Mouse (Mus musculus) midbrain, embryonic 14.5 days (tissue): Measurements from ENCODE around the gene Gm10134. TPM values are rescaled to one million over a fixed set of nuclear protein-coding genes. Genes with fewer than 3 reads are reported as not detected.
"Not testable (repeated sequence)": the region's sequence is repeated elsewhere in the genome, so short reads cannot be mapped to it uniquely, and the experiment has no call there.

ENCODE experiments used
- ATAC-seq: fragments of 200-750 bp; cut with Nextera tagmentation; 2 replicates; pipeline ENCODE4 v1.8.0; 2017; ENCODE audit warnings: moderate number of reproducible peaks, moderate library complexity; ENCODE audit not compliant: low FRiP score, low TSS enrichment
- DNase-seq: peaks from one replicate; pipeline ENCODE4 v3.0.0-alpha.2; 2015
- H3K27ac ChIP-seq: fragments of 300-500 bp; sonication (generic); replicated peaks from 2 replicates; pipeline ENCODE4 v1.5.1; 2014; ENCODE audit warnings: mild to moderate bottlenecking, low read depth, low read length, moderate library complexity
- H3K27me3 ChIP-seq: fragments of 300-500 bp; sonication (generic); 2 replicates; pipeline ENCODE4 v1.6.1; 2014; ENCODE audit warnings: low read length, control low read depth, mixed read lengths; ENCODE audit not compliant: control insufficient read depth, insufficient read depth
- H3K36me3 ChIP-seq: fragments of 300-500 bp; sonication (generic); 2 replicates; pipeline ENCODE4 v1.6.1; 2014; ENCODE audit warnings: low read length, control low read depth; ENCODE audit not compliant: control insufficient read depth, insufficient read depth
- H3K4me1 ChIP-seq: fragments of 300-500 bp; sonication (generic); 2 replicates; pipeline ENCODE4 v1.6.1; 2014; ENCODE audit warnings: mild to moderate bottlenecking, antibody characterized with exemption, low read length, control low read depth; ENCODE audit not compliant: control insufficient read depth, insufficient read depth
- H3K4me2 ChIP-seq: fragments of 300-500 bp; sonication (generic); 2 replicates; pipeline ENCODE4 v1.6.1; 2014; ENCODE audit warnings: mild to moderate bottlenecking, low read length, moderate library complexity
- H3K4me3 ChIP-seq: fragments of 300-500 bp; sonication (generic); replicated peaks from 2 replicates; pipeline ENCODE4 v1.5.1; 2014; ENCODE audit warnings: low read depth, low read length
- H3K9ac ChIP-seq: fragments of 300-500 bp; sonication (generic); replicated peaks from 2 replicates; pipeline ENCODE4 v1.6.1; 2014; ENCODE audit warnings: mild to moderate bottlenecking, low read length, moderate library complexity
- H3K9me3 ChIP-seq: fragments of 300-500 bp; sonication (generic); 2 replicates; pipeline ENCODE4 v1.6.1; 2016; ENCODE audit warnings: low read length, control low read depth, mixed read lengths; ENCODE audit not compliant: control insufficient read depth
- WGBS: fragments of 180-500 bp; shearing (Covaris S2); extraction: QIAGEN DNeasy Blood & Tissue Kit; methylation state at CpG from one replicate; pipeline ENCODE4 v1.1.7; 2014; 5-methylcytosine and 5-hydroxymethylcytosine counted together
- polyA plus RNA-seq: library from polyadenylated mRNA; unstranded; fragments of >200 nt; fragmentation: Nextera tagmentation; extraction: Ambion mirVana; gene quantifications from 2 replicates; pipeline ENCODE4 v1.2.1, GENCODE M21; 2014

Gene Gm10134
- polyA plus RNA-seq, 1 experiment from 2014 or later: 1.8 TPM

- Histone ChIP-seq H3K4me1 (peaks cover 17% of the 10 kb centered on the region), H3K4me2 (no peak overlapping the region), H3K9me3 (no peaks in the 10 kb centered on the region), H3K4me3 (no peak overlapping the region), H3K27me3 (no peaks in the 10 kb centered on the region), H3K36me3 (peaks cover 38% of the 10 kb centered on the region), H3K9ac (no peak overlapping the region), H3K27ac (no peak overlapping the region)
- ATAC-seq (no peak), DNase-seq (no peak)
- WGBS: 100% methylated on average over 2 of the region's 2 CpGs
Observed at GRCm38 (mm10) chr2:28470591-28470990, 35.3 kb upstream of the Gm10134 start.

- H3K4me3 ChIP-seq, H3K4me1 ChIP-seq, H3K27ac ChIP-seq, ATAC-seq, H3K27me3 ChIP-seq, H3K4me2 ChIP-seq, H3K9ac ChIP-seq, DNase-seq, H3K9me3 ChIP-seq: not testable (repeated sequence)
- peaks cover 38% of the 10 kb centered on the region for H3K36me3 ChIP-seq
- whole genome bisulfite sequencing: 93% methylated on average over 8 of the region's 8 CpGs
Observed at GRCm38 (mm10) chr2:28472011-28472410, 33.9 kb upstream of the Gm10134 start.

GRCm38 (mm10) chr2:28477993-28478392, 27.9 kb upstream of the Gm10134 start:
- ATAC-seq, DNase-seq, H3K4me1 ChIP-seq, H3K9me3 ChIP-seq, H3K9ac ChIP-seq, H3K4me2 ChIP-seq, H3K4me3 ChIP-seq, H3K27me3 ChIP-seq, H3K36me3 ChIP-seq, H3K27ac ChIP-seq: not testable (repeated sequence)
- 90% methylated on average over 5 of the region's 5 CpGs for WGBS

GRCm38 (mm10) chr2:28479208-28480204, 26.4 kb upstream of the Gm10134 start:
- Histone ChIP-seq H3K4me3 (no peak overlapping the region), H3K36me3 (no peaks in the 10 kb centered on the region), H3K9ac (no peak overlapping the region), H3K9me3 (no peaks in the 10 kb centered on the region), H3K4me1 (no peaks in the 10 kb centered on the region), H3K27ac (no peak overlapping the region), H3K4me2 (no peak overlapping the region), H3K27me3 (no peaks in the 10 kb centered on the region)
- ATAC-seq (no peak), DNase-seq (no peak)
- WGBS: 87% methylated on average over 20 of the region's 20 CpGs

GRCm38 (mm10) chr2:28483861-28484260, 22.0 kb upstream of the Gm10134 start:
- no peak overlapping the region for H3K4me3 ChIP-seq
- 86% methylated on average over 2 of the region's 2 CpGs for WGBS
- no peak overlapping the region for H3K9ac ChIP-seq
- H3K4me2 ChIP-seq: no peak overlapping the region
- H3K4me1 ChIP-seq: no peaks in the 10 kb centered on the region
- H3K9me3 ChIP-seq: no peaks in the 10 kb centered on the region
- no peaks in the 10 kb centered on the region for H3K27me3 ChIP-seq
- no peak for ATAC-seq
- no peak for DNase-seq
- no peaks in the 10 kb centered on the region for H3K36me3 ChIP-seq
- H3K27ac ChIP-seq: no peak overlapping the region

GRCm38 (mm10) chr2:28494521-28494920, 11.4 kb upstream of the Gm10134 start:
- Histone ChIP-seq H3K36me3 (no peaks in the 10 kb centered on the region), H3K27me3 (no peaks in the 10 kb centered on the region)
- 89% methylated on average over 2 of the region's 2 CpGs for WGBS

GRCm38 (mm10) chr2:28495207-28495756, 10.6 kb upstream of the Gm10134 start:
- no peaks in the 10 kb centered on the region for H3K27me3 ChIP-seq
- H3K27ac ChIP-seq: no peak overlapping the region
- no peak overlapping the region for H3K4me2 ChIP-seq
- no peaks in the 10 kb centered on the region for H3K4me1 ChIP-seq
- H3K4me3 ChIP-seq: no peak overlapping the region
- H3K9ac ChIP-seq: no peak overlapping the region
- WGBS: 90% methylated on average over 14 of the region's 14 CpGs
- no peaks in the 10 kb centered on the region for H3K36me3 ChIP-seq
- no peaks in the 10 kb centered on the region for H3K9me3 ChIP-seq
- ATAC-seq: no peak
- DNase-seq: peak; percentile 30

More at GRCm38 (mm10) chr2:28494521-28494920, 11.4 kb upstream of the Gm10134 start:
- no peak overlapping the region for H3K4me3 ChIP-seq
- H3K9ac ChIP-seq: no peak overlapping the region
- no peak for DNase-seq
- no peak overlapping the region for H3K4me2 ChIP-seq
- H3K4me1 ChIP-seq: no peaks in the 10 kb centered on the region
- no peak overlapping the region for H3K27ac ChIP-seq
- no peak for ATAC-seq
- H3K9me3 ChIP-seq: no peaks in the 10 kb centered on the region

GRCm38 (mm10) chr2:28495801-28496595, 9.9 kb upstream of the Gm10134 start:
- H3K27ac ChIP-seq: no peak overlapping the region
- no peak overlapping the region for H3K9ac ChIP-seq
- H3K4me1 ChIP-seq: no peaks in the 10 kb centered on the region
- H3K4me2 ChIP-seq: no peak overlapping the region
- DNase-seq (no peak), ATAC-seq (no peak)
- H3K4me3 ChIP-seq: no peak overlapping the region
- H3K27me3 ChIP-seq: no peaks in the 10 kb centered on the region
- H3K9me3 ChIP-seq: no peaks in the 10 kb centered on the region
- 86% methylated on average over 16 of the region's 16 CpGs for WGBS
- no peaks in the 10 kb centered on the region for H3K36me3 ChIP-seq
